ENCODE assay signal across 14 mouse cellular contexts in genomic region chr1:89688914-89689313, GRCm38 (mm10).
DNase-seq lines count a peak whose midpoint lies in the region; ATAC-seq lines count a peak whose summit lies in the region.
"Had no signal": no experiment of that assay in that cellular context is flagged by ENCODE, and none has a peak within 500 bp of the region (broad histone marks: within the 10 kb centered on the region; RNA-seq: fewer than 3 reads in every experiment).

No protein-coding gene starts in this region.

- H3K9me3 ChIP-seq in kidney, embryonic 15.5 days (replicated peaks), result no peaks in the 10 kb centered on the region
- no peaks in the 10 kb centered on the region for H3K9me3 ChIP-seq in hindbrain, embryonic 10.5 days
- H3K9me3 ChIP-seq in neural tube, embryonic 12.5 days, result no peaks in the 10 kb centered on the region
- H3K9me3 ChIP-seq in intestine, embryonic 15.5 days, result no peaks in the 10 kb centered on the region

- H3K27ac ChIP-seq in kidney, embryonic 15.5 days, result no peak overlapping the region
- H3K27ac ChIP-seq in hindbrain, embryonic 10.5 days, result peak overlapping the region; percentile 70; the same call in 1 of the 2 replicates
- peak overlapping the region; percentile 20; the same call in 1 of the 2 replicates for H3K27ac ChIP-seq in neural tube, embryonic 12.5 days
- no peak overlapping the region for H3K27ac ChIP-seq in intestine, embryonic 15.5 days
- H3K27ac ChIP-seq: limb, embryonic 12.5 days had no signal

- no peak overlapping the region for H3K9ac ChIP-seq in kidney, embryonic 15.5 days
- no peak overlapping the region for H3K9ac ChIP-seq in neural tube, embryonic 12.5 days
- no peak overlapping the region for H3K9ac ChIP-seq in intestine, embryonic 15.5 days
- H3K9ac ChIP-seq: limb, embryonic 12.5 days had no signal

- H3K4me1 ChIP-seq in kidney, embryonic 15.5 days, result peaks cover 14% of the 10 kb centered on the region; the same call in 1 of the 2 replicates
- peaks cover 53% of the 10 kb centered on the region for H3K4me1 ChIP-seq in hindbrain, embryonic 10.5 days (replicated peaks)
- peaks cover 32% of the 10 kb centered on the region for H3K4me1 ChIP-seq in neural tube, embryonic 12.5 days
- no peaks in the 10 kb centered on the region for H3K4me1 ChIP-seq in intestine, embryonic 15.5 days (replicated peaks)
- H3K4me1 ChIP-seq: limb, embryonic 12.5 days had no signal

- H3K27me3 ChIP-seq in kidney, embryonic 15.5 days, result no peaks in the 10 kb centered on the region
- no peaks in the 10 kb centered on the region for H3K27me3 ChIP-seq in hindbrain, embryonic 10.5 days (ENCODE audit: insufficient read depth, poor library complexity, severe bottlenecking)
- no peaks in the 10 kb centered on the region; the same call in 1 of the 2 replicates for H3K27me3 ChIP-seq in neural tube, embryonic 12.5 days (replicated peaks)
- no peaks in the 10 kb centered on the region for H3K27me3 ChIP-seq in intestine, embryonic 15.5 days (replicated peaks)
- H3K27me3 ChIP-seq: limb, embryonic 12.5 days had no signal

- no peak for DNase-seq in kidney, adult 8-10 months
- DNase-seq in R1 (ENCODE audit: low read depth, low spot score), result peak; percentile 33
- peak; percentile 50 for DNase-seq in hindbrain, embryonic 10.5 days (ENCODE audit: low spot score)
- no peak for DNase-seq in urinary bladder, postnatal 4 days (ENCODE audit: low spot score in 2 of 2)
- DNase-seq in retina, postnatal 1 day, result no peak
- DNase-seq: cerebellum, postnatal 36 days; kidney, postnatal 36 days; lung, postnatal 10 days; right cerebral cortex, postnatal 25 days had no signal

- 70% methylated on average over 10 of the region's 10 CpGs for WGBS in kidney, embryonic 15.5 days
- WGBS in hindbrain, embryonic 10.5 days, result 48% methylated on average over 10 of the region's 10 CpGs
- 43% methylated on average over 10 of the region's 10 CpGs for WGBS in neural tube, embryonic 12.5 days
- WGBS in intestine, embryonic 15.5 days, result 79% methylated on average over 10 of the region's 10 CpGs

- peak; percentile 61 for ATAC-seq in kidney, embryonic 15.5 days (replicated peaks; ENCODE audit: low FRiP score)
- peak; percentile 41; the same call in 1 of the 2 replicates for ATAC-seq in neural tube, embryonic 12.5 days (ENCODE audit: low FRiP score, low read depth)
- ATAC-seq in intestine, embryonic 15.5 days, result no peak
- ATAC-seq: activated CD4-positive, CD25-positive, alpha-beta regulatory T cell, adult 4 months had no signal

- no peak overlapping the region for H3K4me2 ChIP-seq in kidney, embryonic 15.5 days
- H3K4me2 ChIP-seq in neural tube, embryonic 12.5 days (replicated peaks), result no peak overlapping the region
- no peak overlapping the region for H3K4me2 ChIP-seq in intestine, embryonic 15.5 days (replicated peaks)
- H3K4me2 ChIP-seq: limb, embryonic 12.5 days had no signal

- no peak overlapping the region for H3K4me3 ChIP-seq in kidney, embryonic 15.5 days (replicated peaks)
- no peak overlapping the region for H3K4me3 ChIP-seq in hindbrain, embryonic 10.5 days
- no peak overlapping the region for H3K4me3 ChIP-seq in neural tube, embryonic 12.5 days
- no peak overlapping the region for H3K4me3 ChIP-seq in intestine, embryonic 15.5 days (replicated peaks)
- H3K4me3 ChIP-seq: limb, embryonic 12.5 days had no signal

- H3K36me3 ChIP-seq in kidney, embryonic 15.5 days, result peaks cover 15% of the 10 kb centered on the region
- peaks cover 43% of the 10 kb centered on the region for H3K36me3 ChIP-seq in hindbrain, embryonic 10.5 days
- peaks cover 19% of the 10 kb centered on the region for H3K36me3 ChIP-seq in neural tube, embryonic 12.5 days
- H3K36me3 ChIP-seq in intestine, embryonic 15.5 days, result 0 out of 2 replicates have a peak, but pooled peaks cover 5% of the 10 kb centered on the region

Comparison
In these comparisons a context has a peak if more than half of its experiments do, and no peak if none do; other contexts are left out.
1. H3K27ac ChIP-seq: peak in hindbrain, embryonic 10.5 days (single experiment) and neural tube, embryonic 12.5 days (single experiment); none in kidney, embryonic 15.5 days (single experiment) and intestine, embryonic 15.5 days (single experiment).
2. DNase-seq: peak in R1 (single experiment) and hindbrain, embryonic 10.5 days (single experiment); none in kidney, adult 8-10 months (0 of 2), urinary bladder, postnatal 4 days (0 of 2) and retina, postnatal 1 day (single experiment).